Mouse (Mus musculus) gastrocnemius, postnatal 10 days (tissue): ENCODE results near the gene Cox19. TPM values are rescaled to one million over a fixed set of nuclear protein-coding genes. Genes with fewer than 3 reads are reported as not detected.
"Not testable (repeated sequence)": the region's sequence is repeated elsewhere in the genome, so short reads cannot be mapped to it uniquely, and the experiment has no call there.

Experiments used
- DNase-seq: peaks from one replicate; pipeline ENCODE4 v3.0.0; 2021; ENCODE audit warnings: mixed read lengths
- total RNA-seq, 2 experiments: library from RNA; stranded (reverse); gene quantifications; 2 replicates each; pipeline ENCODE4 v1.2.3; 2021

The Cox19 gene
- total RNA-seq, 2 experiments from 2014 or later = 72.0 to 76.4 TPM

GRCm38 (mm10) chr5:139363858-139364257, 12.6 kb upstream of the Cox19 start:
- DNase-seq = no peak

- DNase-seq = no peak
These were observed 8.0 kb upstream of the Cox19 start for GRCm38 (mm10) chr5:139359244-139359643.

GRCm38 (mm10) chr5:139358653-139359052, 7.4 kb upstream of the Cox19 start:
- peak; percentile 38 for DNase-seq

GRCm38 (mm10) chr5:139355235-139355772, 4.1 kb upstream of the Cox19 start:
- peak; percentile 88 for DNase-seq

GRCm38 (mm10) chr5:139353946-139354345, 2.7 kb upstream of the Cox19 start:
- no peak for DNase-seq

GRCm38 (mm10) chr5:139353496-139353895, 2.3 kb upstream of the Cox19 start:
- DNase-seq = peak; percentile 35

- no peak for DNase-seq
These were observed 1.1 kb upstream of the Cox19 start, which contains the start of gene Cyp2w1 for GRCm38 (mm10) chr5:139352317-139352716. Gene Cyp2w1, plus strand, starts transcription at chr5:139352617.

GRCm38 (mm10) chr5:139351628-139352027, 410 bp upstream of the Cox19 start:
- no peak for DNase-seq

GRCm38 (mm10) chr5:139349713-139350112, 1.5 kb downstream of the Cox19 start:
- DNase-seq = no peak

- DNase-seq = no peak
These were observed 4.0 kb downstream of the Cox19 start for GRCm38 (mm10) chr5:139347225-139347624.

- no peak for DNase-seq
These were observed 5.9 kb downstream of the Cox19 start for GRCm38 (mm10) chr5:139345364-139345714.

GRCm38 (mm10) chr5:139344687-139345363, 6.4 kb downstream of the Cox19 start:
- peak; percentile 96 for DNase-seq

- peak; percentile 85 for DNase-seq
These were observed 7.1 kb downstream of the Cox19 start for GRCm38 (mm10) chr5:139344021-139344686.

- no peak for DNase-seq
These were observed 12.3 kb downstream of the Cox19 start for GRCm38 (mm10) chr5:139338891-139339290.

- no peak for DNase-seq
These were observed 12.8 kb downstream of the Cox19 start for GRCm38 (mm10) chr5:139338403-139338802.

GRCm38 (mm10) chr5:139337826-139338370, 13.3 kb downstream of the Cox19 start:
- no peak for DNase-seq

- no peak for DNase-seq
These were observed 15.6 kb downstream of the Cox19 start for GRCm38 (mm10) chr5:139335634-139336033.

GRCm38 (mm10) chr5:139334394-139334793, 16.8 kb downstream of the Cox19 start:
- DNase-seq = not testable (repeated sequence)

GRCm38 (mm10) chr5:139333301-139334013, 17.8 kb downstream of the Cox19 start:
- no peak for DNase-seq

- DNase-seq = no peak
These were observed 18.5 kb downstream of the Cox19 start for GRCm38 (mm10) chr5:139332590-139333272.

- DNase-seq = peak; percentile 89
These were observed 19.5 kb downstream of the Cox19 start for GRCm38 (mm10) chr5:139331742-139332141.

GRCm38 (mm10) chr5:139330766-139331165, 20.5 kb downstream of the Cox19 start:
- no peak for DNase-seq
